ENCODE assay signal across 9 mouse cellular contexts in the genomic region with DNA sequence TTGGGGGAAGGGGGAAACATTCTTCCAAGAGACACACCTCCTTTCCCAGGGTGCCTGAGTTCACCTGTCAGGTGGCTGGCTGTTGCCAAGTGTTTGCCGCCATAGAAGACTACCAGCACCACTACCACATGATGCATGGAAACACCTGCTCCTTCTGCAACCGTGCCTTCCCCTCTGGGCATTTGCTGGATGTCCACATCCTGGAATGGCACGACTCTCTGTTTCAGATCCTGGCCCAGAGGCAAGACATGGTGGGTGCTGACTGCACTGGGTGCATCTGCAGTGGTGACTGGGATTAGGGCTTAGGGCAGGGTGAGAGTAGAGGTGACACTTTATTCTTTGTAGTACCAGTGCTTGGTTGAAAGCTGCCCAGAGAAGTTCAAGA. TPM values are rescaled to one million over a fixed set of nuclear protein-coding genes. Genes with fewer than 3 reads are reported as not detected.
A peak's percentile ranks its signal among the peaks of the same experiment; 100 is the strongest.
DNase-seq lines count a peak whose midpoint lies in the region; ATAC-seq and TF ChIP-seq lines count a peak whose summit lies in the region.
"Had no signal": no experiment of that assay in that cellular context is flagged by ENCODE, and none has a peak within 500 bp of the region (broad histone marks: within the 10 kb centered on the region; RNA-seq: fewer than 3 reads in every experiment).

No protein-coding gene starts in this region.

- peak overlapping the region; percentile 57 for H3K4me3 ChIP-seq in lung, postnatal 0 days (ENCODE audit: low read depth, low read length)
- H3K4me3 ChIP-seq in lung, adult 2 months (replicated peaks; ENCODE audit: extremely low read depth, low read depth, low read length) = no peak overlapping the region
- H3K4me3 ChIP-seq in forebrain, embryonic 12.5 days (replicated peaks) = peak overlapping the region; percentile 86
- peak overlapping the region; percentile 83 for H3K4me3 ChIP-seq in limb, embryonic 15.5 days
- H3K4me3 ChIP-seq in stomach, embryonic 16.5 days (replicated peaks; ENCODE audit: low read length) = peak overlapping the region; percentile 88
- no peak overlapping the region for H3K4me3 ChIP-seq in kidney, adult 2 months (ENCODE audit: insufficient read depth, low read depth, low read length)

- H3K27ac ChIP-seq in lung, postnatal 0 days (ENCODE audit: low read length) = no peak overlapping the region
- no peak overlapping the region for H3K27ac ChIP-seq in forebrain, embryonic 12.5 days
- no peak overlapping the region for H3K27ac ChIP-seq in limb, embryonic 15.5 days
- H3K27ac ChIP-seq in stomach, embryonic 16.5 days (ENCODE audit: low read length) = no peak overlapping the region
- H3K27ac ChIP-seq in kidney, adult 2 months (ENCODE audit: insufficient read depth, low read depth, low read length) = no peak overlapping the region

- ATAC-seq in lung, postnatal 0 days = no peak
- ATAC-seq in forebrain, embryonic 12.5 days (ENCODE audit: low FRiP score) = no peak
- ATAC-seq in limb, embryonic 15.5 days (ENCODE audit: insufficient number of reproducible peaks, low FRiP score, low TSS enrichment, low read depth) = no peak
- no peak for ATAC-seq in stomach, embryonic 16.5 days (ENCODE audit: insufficient read depth, low FRiP score)

- no peaks in the 10 kb centered on the region; the same call in none of the 2 replicates for H3K36me3 ChIP-seq in lung, postnatal 0 days (ENCODE audit: insufficient read depth, low read length)
- H3K36me3 ChIP-seq in forebrain, embryonic 12.5 days (replicated peaks) = peaks cover 39% of the 10 kb centered on the region
- peaks cover 37% of the 10 kb centered on the region for H3K36me3 ChIP-seq in limb, embryonic 15.5 days
- peaks cover 6% of the 10 kb centered on the region; the same call in 1 of the 2 replicates for H3K36me3 ChIP-seq in stomach, embryonic 16.5 days (ENCODE audit: control insufficient read depth, insufficient read depth, low read length)
- no peaks in the 10 kb centered on the region for H3K36me3 ChIP-seq in kidney, adult 2 months (ENCODE audit: control insufficient read depth, insufficient read depth, low read length)

- no peak for TF ChIP-seq CTCF in lung, postnatal 0 days (IDR thresholded peaks at IDR 0.05)
- TF ChIP-seq CTCF in lung, adult 2 months (IDR thresholded peaks at IDR 0.05; ENCODE audit: insufficient read depth, low read length) = no peak
- no peak for TF ChIP-seq CTCF in kidney, adult 2 months (conservative IDR thresholded peaks at IDR 0.05; ENCODE audit: insufficient read depth, insufficient read length, low read depth, low read length)

- TF ChIP-seq EP300 in lung, postnatal 0 days (IDR thresholded peaks at IDR 0.05) = no peak

- H3K27me3 ChIP-seq in lung, postnatal 0 days (replicated peaks; ENCODE audit: insufficient read depth, low read length) = no peaks in the 10 kb centered on the region
- H3K27me3 ChIP-seq in forebrain, embryonic 12.5 days = 0 out of 2 replicates have a peak, but pooled peaks cover 4% of the 10 kb centered on the region
- H3K27me3 ChIP-seq in limb, embryonic 15.5 days = no peaks in the 10 kb centered on the region
- H3K27me3 ChIP-seq in stomach, embryonic 16.5 days (ENCODE audit: control insufficient read depth, insufficient read depth, low read length) = no peaks in the 10 kb centered on the region
- H3K27me3 ChIP-seq in kidney, adult 2 months (replicated peaks; ENCODE audit: control insufficient read depth, insufficient read depth, low read length) = no peaks in the 10 kb centered on the region

- no peak for DNase-seq in lung, postnatal 0 days (ENCODE audit: low spot score)
- no peak for DNase-seq in lung, adult 2 months
- no peak for DNase-seq in urinary bladder, postnatal 10 days (ENCODE audit: low spot score)
- DNase-seq in layer of hippocampus, postnatal 25 days (ENCODE audit: extremely low spot score in 1 of 2, low spot score in 1 of 2) = no peak
- DNase-seq in kidney, adult 2 months = no peak

- no peaks in the 10 kb centered on the region for H3K9me3 ChIP-seq in lung, postnatal 0 days (ENCODE audit: low read length)
- H3K9me3 ChIP-seq in forebrain, embryonic 12.5 days = no peaks in the 10 kb centered on the region
- H3K9me3 ChIP-seq in limb, embryonic 15.5 days = no peaks in the 10 kb centered on the region
- H3K9me3 ChIP-seq in stomach, embryonic 16.5 days (replicated peaks; ENCODE audit: control insufficient read depth, low read length) = no peaks in the 10 kb centered on the region

- WGBS in lung, postnatal 0 days = 46% methylated on average over 3 of the region's 3 CpGs
- WGBS in lung, adult 2 months = 58% methylated on average over 3 of the region's 3 CpGs
- WGBS in forebrain, embryonic 12.5 days = 59% methylated on average over 3 of the region's 3 CpGs
- 44% methylated on average over 3 of the region's 3 CpGs for WGBS in limb, embryonic 15.5 days
- WGBS in stomach, embryonic 16.5 days = 35% methylated on average over 3 of the region's 3 CpGs
- WGBS in kidney, adult 2 months = 44% methylated on average over 3 of the region's 3 CpGs

- 0 out of 2 replicates have a peak overlapping the region, but pooled peaks have one; percentile 16 for H3K9ac ChIP-seq in lung, postnatal 0 days (replicated peaks; ENCODE audit: low read depth)
- H3K9ac ChIP-seq in forebrain, embryonic 12.5 days = peak overlapping the region; percentile 80
- H3K9ac ChIP-seq in limb, embryonic 15.5 days = peak overlapping the region; percentile 57
- peak overlapping the region; percentile 93; the same call in 1 of the 2 replicates for H3K9ac ChIP-seq in stomach, embryonic 16.5 days (ENCODE audit: low read length)

- H3K4me1 ChIP-seq in lung, postnatal 0 days (ENCODE audit: insufficient read depth, low read depth, low read length) = peaks cover 11% of the 10 kb centered on the region; the same call in 1 of the 2 replicates
- H3K4me1 ChIP-seq in lung, adult 2 months (ENCODE audit: control insufficient read depth, insufficient read depth, low read length) = peaks cover 4% of the 10 kb centered on the region; the same call in 1 of the 2 replicates
- peaks cover 26% of the 10 kb centered on the region for H3K4me1 ChIP-seq in forebrain, embryonic 12.5 days
- peaks cover 20% of the 10 kb centered on the region for H3K4me1 ChIP-seq in limb, embryonic 15.5 days
- H3K4me1 ChIP-seq in stomach, embryonic 16.5 days (ENCODE audit: control insufficient read depth, insufficient read depth, low read length) = peaks cover 18% of the 10 kb centered on the region
- no peaks in the 10 kb centered on the region for H3K4me1 ChIP-seq in kidney, adult 2 months (ENCODE audit: control insufficient read depth, insufficient read depth, low read length)

- no peak for TF ChIP-seq POLR2A in lung, adult 2 months (IDR thresholded peaks at IDR 0.05; ENCODE audit: borderline replicate concordance, extremely low read depth, low read depth, low read length)
- TF ChIP-seq POLR2A in kidney, adult 2 months (IDR thresholded peaks at IDR 0.05; ENCODE audit: low read depth, low read length) = no peak

- peak overlapping the region; percentile 83 for H3K4me2 ChIP-seq in lung, postnatal 0 days (replicated peaks; ENCODE audit: low read depth, low read length)
- peak overlapping the region; percentile 88 for H3K4me2 ChIP-seq in forebrain, embryonic 12.5 days
- H3K4me2 ChIP-seq in limb, embryonic 15.5 days = peak overlapping the region; percentile 77
- H3K4me2 ChIP-seq in stomach, embryonic 16.5 days (ENCODE audit: low read depth, low read length) = peak overlapping the region; percentile 97

RNA-seq across cellular contexts. Expression of a gene that starts 0.7 kb away (rescaled TPM):
- 20.8 and 22.4 TPM in 2 replicates for polyA plus RNA-seq in lung, postnatal 0 days (2015; fragmentation: Nextera tagmentation; extraction: Ambion mirVana)
- polyA plus RNA-seq in lung, adult 2 months (2012; rRNA removed) = 19.4 and 25.3 TPM in 2 replicates
- polyA plus RNA-seq in forebrain, embryonic 12.5 days (2016; fragmentation: Nextera tagmentation; extraction: Ambion mirVana) = 75.6 and 84.8 TPM in 2 replicates
- polyA plus RNA-seq in limb, embryonic 15.5 days (2015; fragmentation: Nextera tagmentation; extraction: Ambion mirVana) = 50.6 and 51.9 TPM in 2 replicates
- 40.5 and 42.3 TPM in 2 replicates for polyA plus RNA-seq in stomach, embryonic 16.5 days (2015; fragmentation: Nextera tagmentation; extraction: Ambion mirVana)
- total RNA-seq in layer of hippocampus, postnatal 25 days (2021) = 10 to 100 TPM; 36.6 to 38.0 TPM
- 19.9 and 20.0 TPM in 2 replicates for polyA plus RNA-seq in kidney, adult 2 months (2012; rRNA removed)

RNA-seq across cellular contexts. Expression of a gene that starts 1.0 kb away (rescaled TPM):
- polyA plus RNA-seq in lung, postnatal 0 days (2015; fragmentation: Nextera tagmentation; extraction: Ambion mirVana) = 21.5 and 23.0 TPM in 2 replicates
- polyA plus RNA-seq in lung, adult 2 months (2012; rRNA removed) = 75.7 and 85.5 TPM in 2 replicates
- polyA plus RNA-seq in forebrain, embryonic 12.5 days (2016; fragmentation: Nextera tagmentation; extraction: Ambion mirVana) = 47.2 and 56.2 TPM in 2 replicates
- 36.9 and 37.2 TPM in 2 replicates for polyA plus RNA-seq in limb, embryonic 15.5 days (2015; fragmentation: Nextera tagmentation; extraction: Ambion mirVana)
- polyA plus RNA-seq in stomach, embryonic 16.5 days (2015; fragmentation: Nextera tagmentation; extraction: Ambion mirVana) = 34.1 and 35.0 TPM in 2 replicates
- total RNA-seq in layer of hippocampus, postnatal 25 days (2021) = 10 to 100 TPM; 21.7 to 26.4 TPM
- 28.6 and 43.3 TPM in 2 replicates for polyA plus RNA-seq in kidney, adult 2 months (2012; rRNA removed)

RNA-seq across cellular contexts. Expression of a gene that starts 11.7 kb away (rescaled TPM):
- polyA plus RNA-seq in lung, postnatal 0 days (2015; fragmentation: Nextera tagmentation; extraction: Ambion mirVana) = not detected in 2 replicates
- polyA plus RNA-seq in lung, adult 2 months (2012; rRNA removed) = not detected in 2 replicates
- polyA plus RNA-seq in forebrain, embryonic 12.5 days (2016; fragmentation: Nextera tagmentation; extraction: Ambion mirVana) = 2.3 and 3.1 TPM in 2 replicates
- not detected in 2 replicates for polyA plus RNA-seq in limb, embryonic 15.5 days (2015; fragmentation: Nextera tagmentation; extraction: Ambion mirVana)
- polyA plus RNA-seq in stomach, embryonic 16.5 days (2015; fragmentation: Nextera tagmentation; extraction: Ambion mirVana) = 0.05 TPM in 1 of 2 replicates, not detected in the other
- under 1 TPM; 0.12 to 0.14 TPM for total RNA-seq in layer of hippocampus, postnatal 25 days (2021)
- polyA plus RNA-seq in kidney, adult 2 months (2012; rRNA removed) = not detected in 2 replicates
- polyA plus RNA-seq: large intestine, adult 2 months had no signal

RNA-seq across cellular contexts. Expression of a gene that starts 44.8 kb away (rescaled TPM):
- polyA plus RNA-seq in lung, postnatal 0 days (2015; fragmentation: Nextera tagmentation; extraction: Ambion mirVana) = 5.8 and 7.0 TPM in 2 replicates
- 19.2 and 21.2 TPM in 2 replicates for polyA plus RNA-seq in lung, adult 2 months (2012; rRNA removed)
- 3.2 and 3.6 TPM in 2 replicates for polyA plus RNA-seq in forebrain, embryonic 12.5 days (2016; fragmentation: Nextera tagmentation; extraction: Ambion mirVana)
- polyA plus RNA-seq in limb, embryonic 15.5 days (2015; fragmentation: Nextera tagmentation; extraction: Ambion mirVana) = 2.9 and 3.0 TPM in 2 replicates
- polyA plus RNA-seq in stomach, embryonic 16.5 days (2015; fragmentation: Nextera tagmentation; extraction: Ambion mirVana) = 3.0 and 4.1 TPM in 2 replicates
- 1 to 10 TPM; 3.3 to 3.4 TPM for total RNA-seq in layer of hippocampus, postnatal 25 days (2021)
- polyA plus RNA-seq in kidney, adult 2 months (2012; rRNA removed) = 1.8 and 2.2 TPM in 2 replicates

RNA-seq across cellular contexts. Expression of a gene that starts 45.2 kb away (rescaled TPM):
- 0.29 TPM in 2 replicates for polyA plus RNA-seq in lung, postnatal 0 days (2015; fragmentation: Nextera tagmentation; extraction: Ambion mirVana)
- 0.20 and 0.27 TPM in 2 replicates for polyA plus RNA-seq in lung, adult 2 months (2012; rRNA removed)
- polyA plus RNA-seq in forebrain, embryonic 12.5 days (2016; fragmentation: Nextera tagmentation; extraction: Ambion mirVana) = 21.5 and 22.3 TPM in 2 replicates
- polyA plus RNA-seq in limb, embryonic 15.5 days (2015; fragmentation: Nextera tagmentation; extraction: Ambion mirVana) = 0.55 and 1.2 TPM in 2 replicates
- polyA plus RNA-seq in stomach, embryonic 16.5 days (2015; fragmentation: Nextera tagmentation; extraction: Ambion mirVana) = 3.7 and 5.6 TPM in 2 replicates
- total RNA-seq in layer of hippocampus, postnatal 25 days (2021) = 100 to 1,000 TPM; 235 to 258 TPM
- polyA plus RNA-seq in kidney, adult 2 months (2012; rRNA removed) = 0.16 and 0.52 TPM in 2 replicates

Comparison
In these comparisons a context has a peak if more than half of its experiments do, and no peak if none do; other contexts are left out.
1. H3K4me3 ChIP-seq: peak in lung, postnatal 0 days (single experiment), forebrain, embryonic 12.5 days (single experiment), limb, embryonic 15.5 days (single experiment) and stomach, embryonic 16.5 days (single experiment); none in lung, adult 2 months (single experiment) and kidney, adult 2 months (single experiment).
2. H3K9ac ChIP-seq: peak in every context shown above with its lines; median percentile 93 in stomach, embryonic 16.5 days; 80 in forebrain, embryonic 12.5 days; 57 in limb, embryonic 15.5 days; 16 in lung, postnatal 0 days.
3. Peak in every context shown above with its lines, with median percentiles within 50 percentile points of each other: H3K4me2 ChIP-seq.